Mouse (Mus musculus) neural tube, embryonic 13.5 days (tissue): ENCODE data around the gene H2afy. TPM values are rescaled to one million over a fixed set of nuclear protein-coding genes. Genes with fewer than 3 reads are reported as not detected.

Source experiments
- polyA plus RNA-seq: library from polyadenylated mRNA; unstranded; fragments of >200 nt; fragmentation: Nextera tagmentation; extraction: Ambion mirVana; gene quantifications from 2 replicates; pipeline ENCODE4 v1.2.1, GENCODE M21; 2015

The H2afy gene
- polyA plus RNA-seq, 1 experiment from 2014 or later: 367 TPM

Other genes starting within 250 kb of the H2afy start
- gene Tifab, start 42.5 kb upstream of the H2afy start, polyA plus RNA-seq: 1.5 and 1.6 TPM in 2 replicates
- 4.5 and 5.6 TPM in 2 replicates for gene Neurog1, start 115.8 kb upstream of the H2afy start, polyA plus RNA-seq
- gene Cxcl14, start 160.2 kb upstream of the H2afy start, polyA plus RNA-seq: 3.0 and 11.7 TPM in 2 replicates